Mouse (Mus musculus) stomach, embryonic 14.5 days (tissue): ENCODE results near the gene Pla2g1b. TPM values are rescaled to one million over a fixed set of nuclear protein-coding genes. Genes with fewer than 3 reads are reported as not detected.
"Not testable (repeated sequence)": the region's sequence is repeated elsewhere in the genome, so short reads cannot be mapped to it uniquely, and the experiment has no call there.

Experiments used
- ATAC-seq: fragments of 200-750 bp; cut with Nextera tagmentation; 2 replicates; pipeline ENCODE4 v1.8.0; 2017; ENCODE audit warnings: low read depth, moderate TSS enrichment; ENCODE audit not compliant: insufficient number of reproducible peaks, insufficient read depth, low FRiP score
- H3K27ac ChIP-seq: fragments of 300-500 bp; sonication (generic); 2 replicates; pipeline ENCODE4 v1.5.1; 2014; ENCODE audit warnings: mild to moderate bottlenecking, low read length, moderate library complexity, mixed read lengths
- H3K27me3 ChIP-seq: fragments of 300-500 bp; sonication (generic); 2 replicates; pipeline ENCODE4 v1.6.1; 2014; ENCODE audit warnings: low read length, control low read depth, mixed read lengths; ENCODE audit not compliant: control insufficient read depth, insufficient read depth
- H3K36me3 ChIP-seq: fragments of 300-500 bp; sonication (generic); 2 replicates; pipeline ENCODE4 v1.6.1; 2014; ENCODE audit warnings: mild to moderate bottlenecking, control low read depth, low read length, moderate library complexity, mixed read lengths; ENCODE audit not compliant: control insufficient read depth, insufficient read depth
- H3K4me1 ChIP-seq: fragments of 300-500 bp; sonication (generic); 2 replicates; pipeline ENCODE4 v1.6.1; 2014; ENCODE audit warnings: low read length, control low read depth, mixed read lengths; ENCODE audit not compliant: control insufficient read depth, insufficient read depth
- H3K4me2 ChIP-seq: fragments of 300-500 bp; sonication (generic); replicated peaks from 2 replicates; pipeline ENCODE4 v1.6.1; 2014; ENCODE audit warnings: low read depth, low read length, control low read depth
- H3K4me3 ChIP-seq: fragments of 300-500 bp; sonication (generic); 2 replicates; pipeline ENCODE4 v1.5.1; 2014; ENCODE audit warnings: low read depth, low read length, control low read depth
- H3K9ac ChIP-seq: fragments of 300-500 bp; sonication (generic); replicated peaks from 2 replicates; pipeline ENCODE4 v1.6.1; 2014; ENCODE audit warnings: low read depth, mild to moderate bottlenecking, control low read depth, low read length, moderate library complexity, mixed read lengths
- H3K9me3 ChIP-seq: fragments of 300-500 bp; sonication (generic); 2 replicates; pipeline ENCODE4 v1.6.1; 2016; ENCODE audit warnings: low read depth, low read length, control low read depth; ENCODE audit not compliant: control insufficient read depth
- WGBS: fragments of 180-500 bp; shearing (Covaris S2); extraction: QIAGEN DNeasy Blood & Tissue Kit; methylation state at CpG from one replicate; pipeline ENCODE4 v1.1.7; 2014; 5-methylcytosine and 5-hydroxymethylcytosine counted together
- polyA plus RNA-seq: library from polyadenylated mRNA; unstranded; fragments of >200 nt; fragmentation: Nextera tagmentation; extraction: Ambion mirVana; gene quantifications from 2 replicates; pipeline ENCODE4 v1.2.1, GENCODE M21; 2014

Gene Pla2g1b
- polyA plus RNA-seq, 1 experiment from 2014 or later, result 20.2 TPM

DNA sequence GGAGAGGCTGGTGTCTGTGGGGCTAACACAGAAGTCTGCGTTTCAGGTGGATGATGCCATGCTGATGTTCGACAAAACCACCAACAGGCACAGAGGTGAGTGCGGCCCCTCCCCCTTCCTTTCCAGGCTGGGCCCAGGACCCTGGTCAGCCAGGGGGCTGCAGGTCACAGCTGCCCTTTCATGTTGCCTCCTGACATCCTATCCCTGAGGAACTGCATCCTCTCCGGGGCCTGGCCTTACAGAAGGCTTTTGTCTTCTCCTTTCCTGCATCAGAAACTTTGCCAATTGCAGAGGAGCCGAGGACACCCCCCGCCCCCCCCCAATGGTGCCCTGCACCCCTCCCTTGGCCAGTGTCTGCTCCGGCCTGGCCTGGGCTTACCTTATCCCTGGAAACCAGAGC is 27.4 kb upstream of the Pla2g1b start:
- Histone ChIP-seq H3K4me3 (no peak overlapping the region), H3K27me3 (no peaks in the 10 kb centered on the region), H3K4me1 (peaks cover 33% of the 10 kb centered on the region), H3K9me3 (no peaks in the 10 kb centered on the region), H3K36me3 (peaks cover 18% of the 10 kb centered on the region), H3K9ac (no peak overlapping the region), H3K4me2 (no peak overlapping the region), H3K27ac (no peak overlapping the region)
- WGBS, result 62% methylated on average over 7 of the region's 7 CpGs
- no peak for ATAC-seq

- Histone ChIP-seq H3K9me3 (no peaks in the 10 kb centered on the region), H3K4me2 (no peak overlapping the region), H3K4me3 (no peak overlapping the region), H3K27me3 (no peaks in the 10 kb centered on the region), H3K27ac (no peak overlapping the region), H3K4me1 (peaks cover 10% of the 10 kb centered on the region; the same call in 1 of the 2 replicates), H3K36me3 (peaks cover 43% of the 10 kb centered on the region), H3K9ac (no peak overlapping the region)
- ATAC-seq, result 0 out of 2 replicates have a peak, but pooled peaks have one; percentile 10
- 39% methylated on average over 14 of the region's 14 CpGs for WGBS
These were observed 24.7 kb upstream of the Pla2g1b start for GRCm38 (mm10) chr5:115441205-115441849.

DNA sequence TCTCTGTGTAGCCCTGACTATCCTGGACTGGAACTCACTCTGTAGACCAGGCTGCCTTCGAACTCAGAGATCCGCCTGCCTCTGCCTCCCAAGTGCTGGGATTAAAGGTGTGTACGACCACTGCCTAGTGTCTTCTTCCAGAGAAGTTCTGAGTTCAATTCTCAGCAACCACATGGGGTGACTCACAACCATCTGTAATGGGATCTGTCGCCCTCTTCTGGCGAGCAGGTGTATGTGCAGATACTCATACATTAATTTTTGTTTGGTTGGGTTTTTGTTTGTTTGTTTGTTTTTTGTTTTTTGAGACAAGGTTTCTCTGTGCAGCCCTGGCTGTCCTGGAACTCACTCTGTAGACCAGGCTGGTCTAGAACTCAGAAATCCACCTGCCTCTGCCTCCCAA is 23.4 kb upstream of the Pla2g1b start:
- WGBS, result 81% methylated on average over 5 of the region's 5 CpGs
- H3K9ac ChIP-seq, H3K9me3 ChIP-seq, H3K27ac ChIP-seq, H3K4me1 ChIP-seq, H3K27me3 ChIP-seq, ATAC-seq, H3K4me2 ChIP-seq, H3K4me3 ChIP-seq: not testable (repeated sequence)
- H3K36me3 ChIP-seq, result peaks cover 56% of the 10 kb centered on the region

GRCm38 (mm10) chr5:115444130-115444529 is 21.9 kb upstream of the Pla2g1b start:
- Histone ChIP-seq H3K27ac (no peak overlapping the region), H3K27me3 (no peaks in the 10 kb centered on the region), H3K4me3 (no peak overlapping the region), H3K36me3 (peaks cover 58% of the 10 kb centered on the region), H3K9me3 (no peaks in the 10 kb centered on the region), H3K9ac (no peak overlapping the region), H3K4me2 (no peak overlapping the region), H3K4me1 (no peaks in the 10 kb centered on the region)
- no peak for ATAC-seq
- WGBS, result 92% methylated on average over 11 of the region's 11 CpGs

DNA sequence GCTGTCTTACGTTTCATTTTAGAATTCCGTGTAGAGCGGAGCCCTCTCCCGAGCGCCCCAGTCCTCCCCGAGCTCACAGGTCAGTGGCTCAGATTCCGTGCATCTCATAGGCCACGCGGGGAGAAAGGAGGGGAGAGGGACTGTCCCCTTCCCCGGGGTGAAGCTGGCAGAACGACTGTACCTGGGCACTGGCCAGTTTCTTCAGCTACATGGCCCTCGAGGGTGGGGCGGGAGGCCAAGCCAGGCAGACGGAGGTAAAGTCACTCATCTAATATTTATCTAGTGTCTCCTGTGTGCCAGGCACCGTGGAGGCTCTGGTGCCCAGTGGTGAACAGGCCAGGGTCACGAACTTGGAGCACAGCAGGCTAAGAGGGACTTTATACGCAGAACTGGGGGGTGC is 19.0 kb upstream of the Pla2g1b start:
- 84% methylated on average over 17 of the region's 17 CpGs for WGBS

GRCm38 (mm10) chr5:115449247-115449646 is 16.8 kb upstream of the Pla2g1b start:
- H3K9ac ChIP-seq, result no peak overlapping the region
- no peak overlapping the region for H3K27ac ChIP-seq
- H3K4me1 ChIP-seq, result no peaks in the 10 kb centered on the region
- peaks cover 55% of the 10 kb centered on the region for H3K36me3 ChIP-seq
- no peak overlapping the region for H3K4me2 ChIP-seq
- WGBS, result 84% methylated on average over 3 of the region's 3 CpGs
- H3K27me3 ChIP-seq, result no peaks in the 10 kb centered on the region
- no peak for ATAC-seq
- no peak overlapping the region for H3K4me3 ChIP-seq
- H3K9me3 ChIP-seq, result no peaks in the 10 kb centered on the region

More for the DNA sequence above, 19.0 kb upstream of the Pla2g1b start:
- Histone ChIP-seq H3K4me1 (no peaks in the 10 kb centered on the region), H3K4me3 (no peak overlapping the region), H3K9me3 (no peaks in the 10 kb centered on the region), H3K36me3 (peaks cover 73% of the 10 kb centered on the region), H3K27me3 (no peaks in the 10 kb centered on the region), H3K4me2 (no peak overlapping the region), H3K9ac (no peak overlapping the region), H3K27ac (no peak overlapping the region)
- no peak for ATAC-seq

DNA sequence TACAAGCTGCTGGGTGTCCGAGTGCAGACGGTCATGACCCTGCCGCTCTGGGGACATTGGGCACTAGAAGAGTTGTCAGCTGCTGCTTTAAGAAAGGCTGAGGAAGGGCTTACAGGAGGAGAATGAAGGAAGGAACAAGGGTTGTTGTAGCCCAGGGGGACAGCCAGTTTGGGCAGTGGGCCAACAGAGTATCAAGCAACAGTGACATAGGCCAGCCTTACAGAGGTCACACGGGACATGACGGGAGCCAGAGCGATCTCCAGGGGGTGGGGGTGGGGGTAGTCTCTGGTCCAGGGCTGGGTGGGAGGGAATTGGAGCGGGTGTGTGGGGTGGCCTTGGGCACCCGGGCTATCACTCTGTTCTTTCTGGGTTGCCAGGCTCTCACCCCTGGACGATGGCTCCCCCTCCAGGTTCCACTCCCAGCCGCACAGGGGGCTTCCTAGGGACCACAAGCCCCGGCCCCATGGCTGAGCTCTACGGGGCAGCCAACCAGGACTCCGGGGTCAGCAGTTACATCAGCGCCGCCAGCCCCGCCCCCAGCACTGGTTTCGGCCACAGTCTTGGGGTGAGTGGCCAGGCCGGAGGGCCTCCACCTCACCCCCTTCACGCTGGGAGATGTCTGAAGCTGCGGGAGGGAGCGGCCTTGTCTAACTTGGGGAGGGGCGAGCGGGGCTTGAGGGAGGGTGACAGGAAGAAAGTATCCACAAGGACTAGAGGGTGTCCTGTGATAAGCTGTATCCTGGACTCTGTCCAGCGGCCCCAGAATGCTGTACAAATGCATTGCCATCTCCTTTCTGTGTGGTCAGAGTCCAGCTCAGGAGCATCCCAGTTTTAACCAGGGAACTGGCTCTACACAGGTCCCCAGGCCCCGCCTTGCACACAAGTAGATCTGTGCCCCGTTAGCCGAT is 15.4 kb upstream of the Pla2g1b start:
- no peaks in the 10 kb centered on the region for H3K9me3 ChIP-seq
- WGBS, result 93% methylated on average over 27 of the region's 27 CpGs
- no peaks in the 10 kb centered on the region for H3K4me1 ChIP-seq
- H3K9ac ChIP-seq, result no peak overlapping the region
- H3K4me2 ChIP-seq, result no peak overlapping the region
- peaks cover 42% of the 10 kb centered on the region for H3K36me3 ChIP-seq
- no peak overlapping the region for H3K4me3 ChIP-seq
- H3K27ac ChIP-seq, result no peak overlapping the region
- ATAC-seq, result no peak
- no peaks in the 10 kb centered on the region for H3K27me3 ChIP-seq

DNA sequence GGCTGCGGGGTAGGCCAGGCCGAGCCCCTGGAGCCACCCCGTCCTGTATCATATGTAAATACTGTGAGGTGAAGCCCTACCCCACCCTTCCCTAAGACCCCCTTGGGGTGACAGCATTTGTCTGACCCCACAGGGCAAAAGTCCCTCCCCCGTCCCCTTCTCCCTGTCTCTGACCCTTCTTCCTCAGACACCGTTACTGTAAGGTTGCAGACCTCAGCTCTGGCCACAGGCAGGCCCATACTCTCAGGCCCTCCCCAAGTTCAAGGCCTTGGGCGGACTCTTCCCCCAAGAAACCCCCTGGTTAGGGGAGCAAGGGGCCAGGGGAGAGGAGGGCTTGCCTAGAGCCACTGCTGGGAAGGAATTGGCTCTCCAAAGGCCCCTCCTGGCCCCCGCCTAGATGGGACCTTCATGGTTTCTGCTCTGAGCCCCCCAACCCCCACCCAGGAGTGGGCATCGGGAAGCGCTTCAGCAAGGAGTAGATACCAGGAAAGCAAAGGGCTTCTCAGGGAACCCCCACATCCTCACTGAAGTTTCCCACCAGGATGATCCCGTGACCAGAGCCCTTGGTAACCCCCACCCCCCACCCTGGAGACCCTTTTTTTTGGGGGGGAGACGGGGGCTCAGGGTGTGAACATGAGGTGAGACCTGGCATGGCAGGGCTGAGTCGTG is 11.5 kb upstream of the Pla2g1b start:
- Histone ChIP-seq H3K36me3 (peaks cover 14% of the 10 kb centered on the region), H3K4me1 (no peaks in the 10 kb centered on the region), H3K9me3 (no peaks in the 10 kb centered on the region), H3K27ac (no peak overlapping the region), H3K27me3 (no peaks in the 10 kb centered on the region), H3K4me3 (no peak overlapping the region), H3K9ac (no peak overlapping the region), H3K4me2 (no peak overlapping the region)
- no peak for ATAC-seq
- WGBS, result 74% methylated on average over 12 of the region's 12 CpGs
